Mouse (Mus musculus) kidney, embryonic 14.5 days (tissue): Measurements from ENCODE around the gene Adam26a. TPM values are rescaled to one million over a fixed set of nuclear protein-coding genes. Genes with fewer than 3 reads are reported as not detected.
"Not testable (repeated sequence)": the region's sequence is repeated elsewhere in the genome, so short reads cannot be mapped to it uniquely, and the experiment has no call there.

Experiments used
- ATAC-seq: fragments of 200-750 bp; cut with Nextera tagmentation; 2 replicates; pipeline ENCODE4 v1.8.0; 2017; ENCODE audit warnings: moderate number of reproducible peaks, mild to moderate bottlenecking, moderate TSS enrichment, moderate library complexity; ENCODE audit not compliant: low FRiP score, low TSS enrichment
- H3K27ac ChIP-seq: fragments of 300-500 bp; sonication (generic); 2 replicates; pipeline ENCODE4 v1.5.1; 2014; ENCODE audit warnings: low read depth, mild to moderate bottlenecking, low read length, moderate library complexity, mixed read lengths
- H3K27me3 ChIP-seq: fragments of 300-500 bp; sonication (generic); 2 replicates; pipeline ENCODE4 v1.6.1; 2014; ENCODE audit warnings: mild to moderate bottlenecking, low read length; ENCODE audit not compliant: control insufficient read depth, insufficient read depth
- H3K36me3 ChIP-seq: fragments of 300-500 bp; sonication (generic); 2 replicates; pipeline ENCODE4 v1.6.1; 2014; ENCODE audit warnings: low read length, mixed read lengths; ENCODE audit not compliant: control insufficient read depth, insufficient read depth
- H3K4me1 ChIP-seq: fragments of 300-500 bp; sonication (generic); 2 replicates; pipeline ENCODE4 v1.6.1; 2014; ENCODE audit warnings: low read length, mixed read lengths; ENCODE audit not compliant: control insufficient read depth, insufficient read depth
- H3K4me2 ChIP-seq: fragments of 300-500 bp; sonication (generic); replicated peaks from 2 replicates; pipeline ENCODE4 v1.6.1; 2014; ENCODE audit warnings: low read depth, mild to moderate bottlenecking, low read length
- H3K4me3 ChIP-seq: fragments of 300-500 bp; sonication (generic); 2 replicates; pipeline ENCODE4 v1.5.1; 2014; ENCODE audit warnings: mild to moderate bottlenecking, low read length
- H3K9ac ChIP-seq: fragments of 300-500 bp; sonication (generic); 2 replicates; pipeline ENCODE4 v1.6.1; 2014; ENCODE audit warnings: low read depth, mild to moderate bottlenecking, low read length, moderate library complexity
- H3K9me3 ChIP-seq: fragments of 300-500 bp; sonication (generic); 2 replicates; pipeline ENCODE4 v1.6.1; 2016; ENCODE audit warnings: low read length; ENCODE audit not compliant: control insufficient read depth
- WGBS: fragments of 180-500 bp; shearing (Covaris S2); extraction: QIAGEN DNeasy Blood & Tissue Kit; methylation state at CpG from one replicate; pipeline ENCODE4 v1.1.7; 2014; 5-methylcytosine and 5-hydroxymethylcytosine counted together
- polyA plus RNA-seq: library from polyadenylated mRNA; unstranded; fragments of >200 nt; fragmentation: Nextera tagmentation; extraction: Ambion mirVana; gene quantifications from 2 replicates; pipeline ENCODE4 v1.2.1, GENCODE M21; 2014

Adam26a gene
- not detected in 2 replicates for polyA plus RNA-seq

- H3K27ac ChIP-seq, H3K36me3 ChIP-seq, H3K4me2 ChIP-seq, H3K9me3 ChIP-seq, ATAC-seq, H3K27me3 ChIP-seq, H3K4me1 ChIP-seq, H3K4me3 ChIP-seq, H3K9ac ChIP-seq: not testable (repeated sequence)
- WGBS, result 98% methylated on average over 2 of the region's 2 CpGs
Observed at GRCm38 (mm10) chr8:43576607-43577006, at the start of gene Adam26a. TSS of gene Adam26a (minus strand) at chr8:43576707.

GRCm38 (mm10) chr8:43616046-43616445 is 39.5 kb upstream of the Adam26a start:
- 88% methylated on average over 1 of the region's 1 CpGs for WGBS
- no peak overlapping the region for H3K27ac ChIP-seq
- H3K4me1 ChIP-seq, result no peaks in the 10 kb centered on the region
- H3K9me3 ChIP-seq, result no peaks in the 10 kb centered on the region
- no peaks in the 10 kb centered on the region for H3K36me3 ChIP-seq
- H3K4me3 ChIP-seq, result no peak overlapping the region
- no peak for ATAC-seq
- H3K27me3 ChIP-seq, result no peaks in the 10 kb centered on the region
- no peak overlapping the region for H3K9ac ChIP-seq
- H3K4me2 ChIP-seq, result no peak overlapping the region

- H3K4me3 ChIP-seq, H3K36me3 ChIP-seq, H3K27me3 ChIP-seq, H3K27ac ChIP-seq, ATAC-seq, H3K9me3 ChIP-seq, H3K9ac ChIP-seq, H3K4me2 ChIP-seq, H3K4me1 ChIP-seq: not testable (repeated sequence)
- WGBS, result 82% methylated on average over 13 of the region's 13 CpGs
Observed at GRCm38 (mm10) chr8:43603657-43604056, 27.1 kb upstream of the Adam26a start.

GRCm38 (mm10) chr8:43603166-43603565 is 26.7 kb upstream of the Adam26a start:
- 95% methylated on average over 15 of the region's 15 CpGs for WGBS
- not testable (repeated sequence) for H3K27me3 ChIP-seq, H3K4me1 ChIP-seq, H3K27ac ChIP-seq, H3K9me3 ChIP-seq, H3K4me3 ChIP-seq, H3K4me2 ChIP-seq, ATAC-seq, H3K36me3 ChIP-seq, H3K9ac ChIP-seq

- H3K4me2 ChIP-seq, H3K27ac ChIP-seq, H3K36me3 ChIP-seq, H3K4me3 ChIP-seq, ATAC-seq, H3K9ac ChIP-seq, H3K4me1 ChIP-seq, H3K27me3 ChIP-seq, H3K9me3 ChIP-seq: not testable (repeated sequence)
Observed at GRCm38 (mm10) chr8:43528006-43528405, 48.5 kb downstream of the Adam26a start, which contains the start of gene Adam26b. TSS of gene Adam26b (minus strand) at chr8:43528106.

Other genes starting within 250 kb of the Adam26a start
- gene Adam26b, start 48.6 kb downstream of the Adam26a start, polyA plus RNA-seq, result not detected in 2 replicates
- gene Gm5346, start 50.6 kb upstream of the Adam26a start, polyA plus RNA-seq, result not detected in 2 replicates
- gene Adam34, start 133.3 kb upstream of the Adam26a start, polyA plus RNA-seq, result not detected in 2 replicates